Mouse (Mus musculus) kidney, adult 2 months (tissue): ENCODE measurements around the gene 2310057M21Rik.

Source experiments
- CTCF ChIP-seq: fragments of 200-500 bp; conservative IDR thresholded peaks from 2 replicates; pipeline ENCODE4 v1.5.1; 2011; ENCODE audit warnings: low read depth, mild to moderate bottlenecking, control low read depth, low read length, moderate library complexity, mixed read lengths; ENCODE audit not compliant: insufficient read depth, insufficient read length
- POLR2A ChIP-seq: fragments of 200-500 bp; IDR thresholded peaks from one replicate; pipeline ENCODE4 v1.6.1; 2011; ENCODE audit warnings: low read depth, low read length, control low read depth

- TF ChIP-seq CTCF (no peak), POLR2A (no peak)
Observed at GRCm38 (mm10) chr7:131371880-131372651, 9.5 kb upstream of the 2310057M21Rik start.
